Mouse (Mus musculus): ENCODE data around the gene Clstn1. TPM values are rescaled to one million over a fixed set of nuclear protein-coding genes. Genes with fewer than 3 reads are reported as not detected.

Clstn1 gene
- 100 to 1,000 TPM; 104 to 106 TPM for total RNA-seq (2021)
- long read RNA-seq, experiment 1, full-length matches to known transcripts, result 47 of 95 reads
- long read RNA-seq, experiment 1, partial matches to known transcripts, result 23 of 95 reads
- long read RNA-seq, experiment 1, other reads (novel, unspliced or antisense), result 25 of 95 reads
- long read RNA-seq, experiment 2, full-length matches to known transcripts, result 12 of 66 reads
- long read RNA-seq, experiment 2, partial matches to known transcripts, result 34 of 66 reads
- long read RNA-seq, experiment 2, other reads (novel, unspliced or antisense), result 20 of 66 reads

- DNase-seq (ENCODE audit: low spot score in 2 of 2), result peak; percentile 57 to 62
These were observed at the start of gene Clstn1 for GRCm38 (mm10) chr4:149586044-149586782. TSS of gene Clstn1 (plus strand) at chr4:149586468.

GRCm38 (mm10) chr4:149539441-149539840 is 46.8 kb upstream of the Clstn1 start:
- DNase-seq (ENCODE audit: low spot score in 2 of 2), result no peak

GRCm38 (mm10) chr4:149541935-149542334 is 44.3 kb upstream of the Clstn1 start:
- DNase-seq (ENCODE audit: low spot score in 2 of 2), result no peak

- DNase-seq (ENCODE audit: low spot score in 2 of 2), result no peak
These were observed 43.8 kb upstream of the Clstn1 start for GRCm38 (mm10) chr4:149542431-149542830.

- DNase-seq (ENCODE audit: low spot score in 2 of 2), result peak; percentile 86 to 88
These were observed 43.2 kb upstream of the Clstn1 start for GRCm38 (mm10) chr4:149542927-149543553.

GRCm38 (mm10) chr4:149544892-149545291 is 41.4 kb upstream of the Clstn1 start:
- no peak for DNase-seq (ENCODE audit: low spot score in 2 of 2)

GRCm38 (mm10) chr4:149546797-149547444 is 39.3 kb upstream of the Clstn1 start:
- no peak for DNase-seq (ENCODE audit: low spot score in 2 of 2)

GRCm38 (mm10) chr4:149547523-149547922 is 38.7 kb upstream of the Clstn1 start:
- no peak for DNase-seq (ENCODE audit: low spot score in 2 of 2)

GRCm38 (mm10) chr4:149549221-149549925 is 36.9 kb upstream of the Clstn1 start:
- peak; percentile 60 to 76 for DNase-seq (ENCODE audit: low spot score in 2 of 2)

GRCm38 (mm10) chr4:149550866-149551265 is 35.4 kb upstream of the Clstn1 start:
- DNase-seq (ENCODE audit: low spot score in 2 of 2), result no peak

GRCm38 (mm10) chr4:149551696-149552095 is 34.6 kb upstream of the Clstn1 start:
- DNase-seq (ENCODE audit: low spot score in 2 of 2), result no peak

- DNase-seq (ENCODE audit: low spot score in 2 of 2), result no peak
These were observed 32.4 kb upstream of the Clstn1 start for GRCm38 (mm10) chr4:149553834-149554233.

GRCm38 (mm10) chr4:149556111-149556510 is 30.2 kb upstream of the Clstn1 start:
- DNase-seq (ENCODE audit: low spot score in 2 of 2), result no peak

- DNase-seq (ENCODE audit: low spot score in 2 of 2), result no peak
These were observed 28.4 kb upstream of the Clstn1 start for GRCm38 (mm10) chr4:149557905-149558304.

GRCm38 (mm10) chr4:149558389-149558788 is 27.9 kb upstream of the Clstn1 start:
- DNase-seq (ENCODE audit: low spot score in 2 of 2), result no peak

GRCm38 (mm10) chr4:149561392-149561791 is 24.9 kb upstream of the Clstn1 start:
- DNase-seq (ENCODE audit: low spot score in 2 of 2), result no peak

GRCm38 (mm10) chr4:149561986-149562904 is 24.0 kb upstream of the Clstn1 start:
- DNase-seq (ENCODE audit: low spot score in 2 of 2), result no peak

GRCm38 (mm10) chr4:149562905-149563347 is 23.3 kb upstream of the Clstn1 start:
- DNase-seq (ENCODE audit: low spot score in 2 of 2), result no peak

- no peak for DNase-seq (ENCODE audit: low spot score in 2 of 2)
These were observed 22.3 kb upstream of the Clstn1 start for GRCm38 (mm10) chr4:149563941-149564361.

Data from adrenal gland, adult 18-20 months (tissue).